Mouse (Mus musculus) intestine, embryonic 16.5 days (tissue): ENCODE data around the gene Mapre1. TPM values are rescaled to one million over a fixed set of nuclear protein-coding genes. Genes with fewer than 3 reads are reported as not detected.

Source experiments
- ATAC-seq: fragments of 200-750 bp; cut with Nextera tagmentation; 2 replicates; pipeline ENCODE4 v1.8.0; 2017; ENCODE audit warnings: moderate TSS enrichment, moderate library complexity
- H3K27ac ChIP-seq: fragments of 300-500 bp; sonication (generic); 2 replicates; pipeline ENCODE4 v1.5.1; 2014; ENCODE audit warnings: mild to moderate bottlenecking, low read length
- H3K27me3 ChIP-seq: fragments of 300-500 bp; sonication (generic); replicated peaks from 2 replicates; pipeline ENCODE4 v1.6.1; 2014; ENCODE audit warnings: low read length, control low read depth, mixed read lengths; ENCODE audit not compliant: control insufficient read depth, insufficient read depth
- H3K36me3 ChIP-seq: fragments of 300-500 bp; sonication (generic); 2 replicates; pipeline ENCODE4 v1.6.1; 2014; ENCODE audit warnings: low read length, control low read depth; ENCODE audit not compliant: control insufficient read depth, insufficient read depth
- H3K4me1 ChIP-seq: fragments of 300-500 bp; sonication (generic); 2 replicates; pipeline ENCODE4 v1.6.1; 2014; ENCODE audit warnings: low read length, control low read depth, mixed read lengths; ENCODE audit not compliant: control insufficient read depth, insufficient read depth
- H3K4me2 ChIP-seq: fragments of 300-500 bp; sonication (generic); 2 replicates; pipeline ENCODE4 v1.6.1; 2014; ENCODE audit warnings: low read depth, low read length, control low read depth
- H3K4me3 ChIP-seq: fragments of 300-500 bp; sonication (generic); 2 replicates; pipeline ENCODE4 v1.5.1; 2014; ENCODE audit warnings: mild to moderate bottlenecking, low read length
- H3K9ac ChIP-seq: fragments of 300-500 bp; sonication (generic); 2 replicates; pipeline ENCODE4 v1.6.1; 2014; ENCODE audit warnings: low read depth, low read length
- H3K9me3 ChIP-seq: fragments of 300-500 bp; sonication (generic); 2 replicates; pipeline ENCODE4 v1.6.1; 2016; ENCODE audit warnings: low read length, control low read depth; ENCODE audit not compliant: control insufficient read depth
- WGBS: fragments of 180-500 bp; shearing (Covaris S2); extraction: QIAGEN DNeasy Blood & Tissue Kit; methylation state at CpG from one replicate; pipeline ENCODE4 v1.1.7; 2014; 5-methylcytosine and 5-hydroxymethylcytosine counted together
- polyA plus RNA-seq: library from polyadenylated mRNA; unstranded; fragments of >200 nt; fragmentation: Nextera tagmentation; extraction: Ambion mirVana; gene quantifications from 2 replicates; pipeline ENCODE4 v1.2.1, GENCODE M21; 2015

Gene Mapre1
- polyA plus RNA-seq, 1 experiment from 2014 or later: 227 TPM

- no peaks in the 10 kb centered on the region for H3K4me1 ChIP-seq
- no peak overlapping the region for H3K27ac ChIP-seq
- no peaks in the 10 kb centered on the region for H3K36me3 ChIP-seq
- H3K9ac ChIP-seq: no peak overlapping the region
- H3K27me3 ChIP-seq: no peaks in the 10 kb centered on the region
- H3K4me3 ChIP-seq: no peak overlapping the region
- no peak overlapping the region for H3K4me2 ChIP-seq
- H3K9me3 ChIP-seq: no peaks in the 10 kb centered on the region
- ATAC-seq: no peak
- 63% methylated on average over 1 of the region's 1 CpGs for WGBS
These were observed 18.0 kb upstream of the Mapre1 start for GRCm38 (mm10) chr2:153723098-153723497.

- no peak overlapping the region for H3K4me3 ChIP-seq
- H3K4me2 ChIP-seq: no peak overlapping the region
- no peak overlapping the region for H3K27ac ChIP-seq
- no peak overlapping the region for H3K9ac ChIP-seq
- H3K9me3 ChIP-seq: no peaks in the 10 kb centered on the region
- 90% methylated on average over 2 of the region's 2 CpGs for WGBS
- no peaks in the 10 kb centered on the region for H3K4me1 ChIP-seq
- H3K36me3 ChIP-seq: no peaks in the 10 kb centered on the region
- no peak for ATAC-seq
- H3K27me3 ChIP-seq: no peaks in the 10 kb centered on the region
These were observed 16.6 kb upstream of the Mapre1 start for GRCm38 (mm10) chr2:153724424-153724823.

GRCm38 (mm10) chr2:153724871-153725270, 16.2 kb upstream of the Mapre1 start:
- no peak overlapping the region for H3K4me3 ChIP-seq
- H3K4me1 ChIP-seq: no peaks in the 10 kb centered on the region
- ATAC-seq: no peak
- no peak overlapping the region for H3K9ac ChIP-seq
- 77% methylated on average over 2 of the region's 2 CpGs for WGBS
- no peak overlapping the region for H3K27ac ChIP-seq
- no peaks in the 10 kb centered on the region for H3K9me3 ChIP-seq
- H3K27me3 ChIP-seq: no peaks in the 10 kb centered on the region
- no peak overlapping the region for H3K4me2 ChIP-seq
- no peaks in the 10 kb centered on the region for H3K36me3 ChIP-seq

GRCm38 (mm10) chr2:153725291-153725690, 15.8 kb upstream of the Mapre1 start:
- no peak overlapping the region for H3K4me3 ChIP-seq
- no peak overlapping the region for H3K4me2 ChIP-seq
- no peak overlapping the region for H3K9ac ChIP-seq
- H3K4me1 ChIP-seq: no peaks in the 10 kb centered on the region
- 87% methylated on average over 4 of the region's 4 CpGs for WGBS
- ATAC-seq: no peak
- no peaks in the 10 kb centered on the region for H3K36me3 ChIP-seq
- H3K9me3 ChIP-seq: no peaks in the 10 kb centered on the region
- H3K27ac ChIP-seq: no peak overlapping the region
- no peaks in the 10 kb centered on the region for H3K27me3 ChIP-seq

GRCm38 (mm10) chr2:153734033-153734432, 7.0 kb upstream of the Mapre1 start:
- Histone ChIP-seq H3K27me3 (no peaks in the 10 kb centered on the region), H3K4me2 (no peak overlapping the region), H3K4me1 (no peaks in the 10 kb centered on the region), H3K4me3 (no peak overlapping the region), H3K36me3 (no peaks in the 10 kb centered on the region), H3K9me3 (no peaks in the 10 kb centered on the region), H3K9ac (no peak overlapping the region), H3K27ac (no peak overlapping the region)
- ATAC-seq: no peak
- 71% methylated on average over 4 of the region's 4 CpGs for WGBS

GRCm38 (mm10) chr2:153741437-153742065, 477 bp downstream of the Mapre1 start:
- 1% methylated on average over 46 of the region's 56 CpGs for WGBS
- peak overlapping the region; percentile 78 for H3K4me3 ChIP-seq
- peak overlapping the region; percentile 86 for H3K4me2 ChIP-seq
- H3K36me3 ChIP-seq: no peaks in the 10 kb centered on the region
- peaks cover 23% of the 10 kb centered on the region for H3K4me1 ChIP-seq
- no peaks in the 10 kb centered on the region for H3K27me3 ChIP-seq
- peak overlapping the region; percentile 94 for H3K9ac ChIP-seq
- no peaks in the 10 kb centered on the region for H3K9me3 ChIP-seq
- H3K27ac ChIP-seq: peak overlapping the region; percentile 88
- ATAC-seq: peak; percentile 87

GRCm38 (mm10) chr2:153747994-153748393, 6.9 kb downstream of the Mapre1 start:
- no peaks in the 10 kb centered on the region for H3K9me3 ChIP-seq
- no peak overlapping the region for H3K9ac ChIP-seq
- H3K27ac ChIP-seq: no peak overlapping the region
- no peak overlapping the region for H3K4me2 ChIP-seq
- peak; percentile 61 for ATAC-seq
- H3K27me3 ChIP-seq: no peaks in the 10 kb centered on the region
- H3K4me3 ChIP-seq: no peak overlapping the region
- H3K36me3 ChIP-seq: 0 out of 2 replicates have a peak, but pooled peaks cover 7% of the 10 kb centered on the region
- H3K4me1 ChIP-seq: peaks cover 18% of the 10 kb centered on the region

GRCm38 (mm10) chr2:153750363-153750762, 9.3 kb downstream of the Mapre1 start:
- Histone ChIP-seq H3K9ac (no peak overlapping the region), H3K4me3 (no peak overlapping the region), H3K36me3 (0 out of 2 replicates have a peak, but pooled peaks cover 7% of the 10 kb centered on the region), H3K27ac (no peak overlapping the region), H3K4me1 (peaks cover 10% of the 10 kb centered on the region), H3K9me3 (no peaks in the 10 kb centered on the region), H3K4me2 (no peak overlapping the region), H3K27me3 (no peaks in the 10 kb centered on the region)
- 88% methylated on average over 2 of the region's 2 CpGs for WGBS
- no peak for ATAC-seq

- 86% methylated on average over 5 of the region's 5 CpGs for WGBS
- H3K9ac ChIP-seq: no peak overlapping the region
- H3K9me3 ChIP-seq: no peaks in the 10 kb centered on the region
- H3K27ac ChIP-seq: no peak overlapping the region
- H3K4me2 ChIP-seq: no peak overlapping the region
- ATAC-seq: no peak
- no peaks in the 10 kb centered on the region for H3K4me1 ChIP-seq
- H3K4me3 ChIP-seq: no peak overlapping the region
- H3K27me3 ChIP-seq: no peaks in the 10 kb centered on the region
- H3K36me3 ChIP-seq: peaks cover 15% of the 10 kb centered on the region
These were observed 21.0 kb downstream of the Mapre1 start for GRCm38 (mm10) chr2:153762121-153762520.

- ATAC-seq: no peak
- H3K4me2 ChIP-seq: no peak overlapping the region
- WGBS: 49% methylated on average over 6 of the region's 6 CpGs
- H3K9ac ChIP-seq: no peak overlapping the region
- H3K27me3 ChIP-seq: no peaks in the 10 kb centered on the region
- no peak overlapping the region for H3K4me3 ChIP-seq
- H3K27ac ChIP-seq: no peak overlapping the region
- H3K4me1 ChIP-seq: no peaks in the 10 kb centered on the region
- 0 out of 2 replicates have a peak, but pooled peaks cover 7% of the 10 kb centered on the region for H3K36me3 ChIP-seq
- H3K9me3 ChIP-seq: no peaks in the 10 kb centered on the region
These were observed 26.4 kb downstream of the Mapre1 start for GRCm38 (mm10) chr2:153767484-153767883.
